Mouse (Mus musculus) midbrain, postnatal 0 days (tissue): Measurements from ENCODE around the gene Acad12. TPM values are rescaled to one million over a fixed set of nuclear protein-coding genes. Genes with fewer than 3 reads are reported as not detected.
A peak's percentile ranks its signal among the peaks of the same experiment; 100 is the strongest.

ENCODE experiments used
- ATAC-seq: fragments of 200-750 bp; cut with Nextera tagmentation; 2 replicates; pipeline ENCODE4 v1.8.0; 2017; ENCODE audit warnings: moderate number of reproducible peaks, mild to moderate bottlenecking, moderate TSS enrichment, moderate library complexity; ENCODE audit not compliant: low FRiP score
- DNase-seq: peaks from one replicate; pipeline ENCODE4 v3.0.0-alpha.2; 2015; ENCODE audit warnings: low spot score
- H3K27ac ChIP-seq: fragments of 300-500 bp; sonication (generic); 2 replicates; pipeline ENCODE4 v1.5.1; 2014; ENCODE audit warnings: low read depth, mild to moderate bottlenecking, low read length, mixed read lengths
- H3K27me3 ChIP-seq: fragments of 300-500 bp; sonication (generic); 2 replicates; pipeline ENCODE4 v1.6.1; 2014; ENCODE audit warnings: low read length, control low read depth, mixed read lengths; ENCODE audit not compliant: insufficient read depth
- H3K36me3 ChIP-seq: fragments of 300-500 bp; sonication (generic); 2 replicates; pipeline ENCODE4 v1.6.1; 2014; ENCODE audit warnings: low read length, control low read depth, mixed read lengths; ENCODE audit not compliant: insufficient read depth
- H3K4me1 ChIP-seq: fragments of 300-500 bp; sonication (generic); 2 replicates; pipeline ENCODE4 v1.6.1; 2014; ENCODE audit warnings: mild to moderate bottlenecking, control low read depth, antibody characterized with exemption, low read length, mixed read lengths; ENCODE audit not compliant: insufficient read depth
- H3K4me2 ChIP-seq: fragments of 300-500 bp; sonication (generic); 2 replicates; pipeline ENCODE4 v1.6.1; 2014; ENCODE audit warnings: low read depth, mild to moderate bottlenecking, low read length, mixed read lengths; ENCODE audit not compliant: poor library complexity, severe bottlenecking
- H3K4me3 ChIP-seq: fragments of 300-500 bp; sonication (generic); 2 replicates; pipeline ENCODE4 v1.5.1; 2014; ENCODE audit warnings: low read depth, mild to moderate bottlenecking, low read length, moderate library complexity
- H3K9ac ChIP-seq: fragments of 300-500 bp; sonication (generic); replicated peaks from 2 replicates; pipeline ENCODE4 v1.6.1; 2014; ENCODE audit warnings: mild to moderate bottlenecking, low read length, moderate library complexity, mixed read lengths; ENCODE audit not compliant: poor library complexity, severe bottlenecking
- H3K9me3 ChIP-seq: fragments of 300-500 bp; sonication (generic); 2 replicates; pipeline ENCODE4 v1.6.1; 2016; ENCODE audit warnings: low read length, control low read depth
- CTCF ChIP-seq: IDR thresholded peaks from 2 replicates; pipeline ENCODE4 v1.5.1; 2016; ENCODE audit warnings: antibody characterized with exemption, mild to moderate bottlenecking
- WGBS: fragments of 180-500 bp; shearing (Covaris S2); extraction: QIAGEN DNeasy Blood & Tissue Kit; methylation state at CpG from one replicate; pipeline ENCODE4 v1.1.7; 2014; 5-methylcytosine and 5-hydroxymethylcytosine counted together
- polyA plus RNA-seq: library from polyadenylated mRNA; unstranded; fragments of >200 nt; fragmentation: Nextera tagmentation; extraction: Ambion mirVana; gene quantifications from 2 replicates; pipeline ENCODE4 v1.2.1, GENCODE M21; 2015
- total RNA-seq: library from RNA; depleted of rRNA; stranded (reverse); fragments of >200 nt; gene quantifications from 2 replicates; pipeline ENCODE4 v1.2.3, GENCODE M21; 2014

Acad12 gene
- total and polyA plus RNA-seq, 2 experiments from 2014 or later: 2.1 TPM

- Histone ChIP-seq H3K4me2 (no peak overlapping the region), H3K9me3 (no peaks in the 10 kb centered on the region), H3K9ac (no peak overlapping the region), H3K36me3 (peaks cover 10% of the 10 kb centered on the region), H3K4me1 (no peaks in the 10 kb centered on the region), H3K4me3 (no peak overlapping the region), H3K27me3 (no peaks in the 10 kb centered on the region), H3K27ac (no peak overlapping the region)
- ATAC-seq (no peak), DNase-seq (peak; percentile 79)
- WGBS: 56% methylated on average over 12 of the region's 12 CpGs
- TF ChIP-seq CTCF: peak; percentile 72
Observed at GRCm38 (mm10) chr5:121583765-121584501, 34.8 kb downstream of the Acad12 start.

- 96% methylated on average over 8 of the region's 8 CpGs for WGBS
- H3K27me3 ChIP-seq: no peaks in the 10 kb centered on the region
- no peaks in the 10 kb centered on the region for H3K9me3 ChIP-seq
- no peaks in the 10 kb centered on the region for H3K4me1 ChIP-seq
- no peak overlapping the region for H3K4me3 ChIP-seq
- H3K27ac ChIP-seq: no peak overlapping the region
- no peak for ATAC-seq
- no peak overlapping the region for H3K9ac ChIP-seq
- peaks cover 18% of the 10 kb centered on the region for H3K36me3 ChIP-seq
- H3K4me2 ChIP-seq: no peak overlapping the region
- no peak for DNase-seq
- no peak for TF ChIP-seq CTCF
Observed at GRCm38 (mm10) chr5:121581945-121582344, 36.8 kb downstream of the Acad12 start.

GRCm38 (mm10) chr5:121576927-121577488 is 41.7 kb downstream of the Acad12 start:
- no peak for TF ChIP-seq CTCF
- 89% methylated on average over 11 of the region's 11 CpGs for WGBS
- H3K36me3 ChIP-seq: peaks cover 40% of the 10 kb centered on the region
- no peak overlapping the region for H3K4me2 ChIP-seq
- H3K9ac ChIP-seq: no peak overlapping the region
- H3K27ac ChIP-seq: no peak overlapping the region
- no peak for DNase-seq
- H3K4me1 ChIP-seq: no peaks in the 10 kb centered on the region
- H3K9me3 ChIP-seq: no peaks in the 10 kb centered on the region
- H3K27me3 ChIP-seq: no peaks in the 10 kb centered on the region
- ATAC-seq: no peak
- H3K4me3 ChIP-seq: no peak overlapping the region

GRCm38 (mm10) chr5:121575867-121576266 is 42.9 kb downstream of the Acad12 start:
- H3K4me1 ChIP-seq: no peaks in the 10 kb centered on the region
- H3K4me2 ChIP-seq: no peak overlapping the region
- no peak for ATAC-seq
- H3K27ac ChIP-seq: no peak overlapping the region
- H3K27me3 ChIP-seq: no peaks in the 10 kb centered on the region
- H3K9ac ChIP-seq: no peak overlapping the region
- 97% methylated on average over 11 of the region's 11 CpGs for WGBS
- DNase-seq: no peak
- peaks cover 48% of the 10 kb centered on the region for H3K36me3 ChIP-seq
- TF ChIP-seq CTCF: no peak
- H3K4me3 ChIP-seq: no peak overlapping the region
- no peaks in the 10 kb centered on the region for H3K9me3 ChIP-seq

GRCm38 (mm10) chr5:121574145-121574544 is 44.6 kb downstream of the Acad12 start:
- Histone ChIP-seq H3K27me3 (no peaks in the 10 kb centered on the region), H3K9me3 (no peaks in the 10 kb centered on the region), H3K4me2 (no peak overlapping the region), H3K9ac (no peak overlapping the region), H3K27ac (no peak overlapping the region), H3K4me3 (no peak overlapping the region), H3K4me1 (no peaks in the 10 kb centered on the region), H3K36me3 (peaks cover 49% of the 10 kb centered on the region)
- WGBS: 88% methylated on average over 13 of the region's 13 CpGs
- DNase-seq (no peak), ATAC-seq (no peak)
- TF ChIP-seq CTCF: no peak

GRCm38 (mm10) chr5:121570787-121571186 is 48.0 kb downstream of the Acad12 start:
- no peak for TF ChIP-seq CTCF
- Histone ChIP-seq H3K27me3 (no peaks in the 10 kb centered on the region), H3K27ac (no peak overlapping the region), H3K9me3 (no peaks in the 10 kb centered on the region), H3K4me1 (no peaks in the 10 kb centered on the region), H3K4me2 (no peak overlapping the region), H3K4me3 (no peak overlapping the region), H3K36me3 (peaks cover 43% of the 10 kb centered on the region), H3K9ac (no peak overlapping the region)
- ATAC-seq (no peak), DNase-seq (no peak)
- 73% methylated on average over 1 of the region's 1 CpGs for WGBS
